Mouse (Mus musculus): ENCODE data around the gene Spata48. TPM values are rescaled to one million over a fixed set of nuclear protein-coding genes. Genes with fewer than 3 reads are reported as not detected.

Gene Spata48
- 0.74 and 2.5 TPM in 2 replicates for polyA plus RNA-seq (2015; fragmentation: Nextera tagmentation; extraction: Ambion mirVana)

- H3K4me1 ChIP-seq: no peaks in the 10 kb centered on the region
- peak within 1 kb of the TSS; percentile 64 for H3K4me2 ChIP-seq
- ATAC-seq (ENCODE audit: insufficient number of reproducible peaks, insufficient read depth, low FRiP score, low TSS enrichment, low read depth): peak; percentile 94
- peak within 1 kb of the TSS; percentile 66 for H3K4me3 ChIP-seq
- H3K9me3 ChIP-seq: no peaks in the 10 kb centered on the region
- no peaks in the 10 kb centered on the region for H3K36me3 ChIP-seq
- peak within 1 kb of the TSS; percentile 57 for H3K27ac ChIP-seq
- H3K27me3 ChIP-seq: peaks cover 3% of the 10 kb centered on the region; the same call in 1 of the 2 replicates
- H3K9ac ChIP-seq: peak within 1 kb of the TSS; percentile 82
- 2% methylated on average over 64 of the region's 66 CpGs for WGBS
These were observed at the start of gene Spata48, which contains the start of gene Zpbp for GRCm38 (mm10) chr11:11461635-11462560. Spata48 (plus strand) TSS chr11:11462094. Zpbp (minus strand) TSS chr11:11462408.

GRCm38 (mm10) chr11:11414188-11414587 lies 47.7 kb upstream of the Spata48 start:
- ATAC-seq (ENCODE audit: insufficient number of reproducible peaks, insufficient read depth, low FRiP score, low TSS enrichment, low read depth): no peak
- Histone ChIP-seq H3K9ac (no peak overlapping the region), H3K27me3 (no peaks in the 10 kb centered on the region), H3K4me3 (no peak overlapping the region), H3K36me3 (no peaks in the 10 kb centered on the region), H3K4me1 (no peaks in the 10 kb centered on the region), H3K27ac (no peak overlapping the region), H3K4me2 (no peak overlapping the region), H3K9me3 (no peaks in the 10 kb centered on the region)
- WGBS: 68% methylated on average over 5 of the region's 5 CpGs

GRCm38 (mm10) chr11:11417356-11417755 lies 44.5 kb upstream of the Spata48 start:
- WGBS: 78% methylated on average over 2 of the region's 2 CpGs
- no peaks in the 10 kb centered on the region for H3K27me3 ChIP-seq
- H3K4me1 ChIP-seq: no peaks in the 10 kb centered on the region
- H3K9ac ChIP-seq: no peak overlapping the region
- H3K4me3 ChIP-seq: no peak overlapping the region
- no peak overlapping the region for H3K4me2 ChIP-seq
- H3K36me3 ChIP-seq: no peaks in the 10 kb centered on the region
- H3K27ac ChIP-seq: no peak overlapping the region
- H3K9me3 ChIP-seq: no peaks in the 10 kb centered on the region
- no peak for ATAC-seq (ENCODE audit: insufficient number of reproducible peaks, insufficient read depth, low FRiP score, low TSS enrichment, low read depth)

- ATAC-seq (ENCODE audit: insufficient number of reproducible peaks, insufficient read depth, low FRiP score, low TSS enrichment, low read depth): no peak
- H3K36me3 ChIP-seq: no peaks in the 10 kb centered on the region
- no peak overlapping the region for H3K9ac ChIP-seq
- H3K4me3 ChIP-seq: no peak overlapping the region
- H3K27ac ChIP-seq: no peak overlapping the region
- WGBS: 31% methylated on average over 2 of the region's 2 CpGs
- peaks cover 3% of the 10 kb centered on the region; the same call in 1 of the 2 replicates for H3K27me3 ChIP-seq
- H3K9me3 ChIP-seq: no peaks in the 10 kb centered on the region
- H3K4me2 ChIP-seq: no peak overlapping the region
- H3K4me1 ChIP-seq: no peaks in the 10 kb centered on the region
These were observed 6.9 kb upstream of the Spata48 start for GRCm38 (mm10) chr11:11455037-11455436.

- Histone ChIP-seq H3K36me3 (no peaks in the 10 kb centered on the region), H3K9ac (peak overlapping the region; percentile 82), H3K4me1 (no peaks in the 10 kb centered on the region), H3K4me3 (peak overlapping the region; percentile 66), H3K27ac (0 out of 2 replicates have a peak overlapping the region, but pooled peaks have one; percentile 57), H3K9me3 (no peaks in the 10 kb centered on the region), H3K4me2 (peak overlapping the region; percentile 64), H3K27me3 (peaks cover 3% of the 10 kb centered on the region; the same call in 1 of the 2 replicates)
- ATAC-seq (ENCODE audit: insufficient number of reproducible peaks, insufficient read depth, low FRiP score, low TSS enrichment, low read depth): no peak
- 81% methylated on average over 5 of the region's 5 CpGs for WGBS
These were observed 632 bp downstream of the Spata48 start for GRCm38 (mm10) chr11:11462561-11462890.

GRCm38 (mm10) chr11:11468924-11469323 lies 7.0 kb downstream of the Spata48 start:
- Histone ChIP-seq H3K9ac (no peak overlapping the region), H3K9me3 (no peaks in the 10 kb centered on the region), H3K36me3 (no peaks in the 10 kb centered on the region), H3K4me3 (no peak overlapping the region), H3K27ac (no peak overlapping the region), H3K4me1 (no peaks in the 10 kb centered on the region), H3K27me3 (no peaks in the 10 kb centered on the region), H3K4me2 (no peak overlapping the region)
- ATAC-seq (ENCODE audit: insufficient number of reproducible peaks, insufficient read depth, low FRiP score, low TSS enrichment, low read depth): no peak

GRCm38 (mm10) chr11:11484378-11484777 lies 22.5 kb downstream of the Spata48 start:
- WGBS: 49% methylated on average over 8 of the region's 8 CpGs
- Histone ChIP-seq H3K4me1 (no peaks in the 10 kb centered on the region), H3K9ac (no peak overlapping the region), H3K27me3 (no peaks in the 10 kb centered on the region), H3K36me3 (no peaks in the 10 kb centered on the region), H3K27ac (no peak overlapping the region), H3K4me2 (no peak overlapping the region), H3K9me3 (no peaks in the 10 kb centered on the region), H3K4me3 (no peak overlapping the region)
- ATAC-seq (ENCODE audit: insufficient number of reproducible peaks, insufficient read depth, low FRiP score, low TSS enrichment, low read depth): no peak

- no peak for ATAC-seq (ENCODE audit: insufficient number of reproducible peaks, insufficient read depth, low FRiP score, low TSS enrichment, low read depth)
- H3K27me3 ChIP-seq: no peaks in the 10 kb centered on the region
These were observed 30.1 kb downstream of the Spata48 start for GRCm38 (mm10) chr11:11492044-11492443.

GRCm38 (mm10) chr11:11495697-11496096 lies 33.8 kb downstream of the Spata48 start:
- 93% methylated on average over 2 of the region's 2 CpGs for WGBS
- no peak overlapping the region for H3K4me3 ChIP-seq
- ATAC-seq (ENCODE audit: insufficient number of reproducible peaks, insufficient read depth, low FRiP score, low TSS enrichment, low read depth): no peak
- no peaks in the 10 kb centered on the region for H3K9me3 ChIP-seq
- no peaks in the 10 kb centered on the region for H3K36me3 ChIP-seq
- H3K9ac ChIP-seq: no peak overlapping the region
- no peaks in the 10 kb centered on the region for H3K27me3 ChIP-seq
- H3K4me2 ChIP-seq: no peak overlapping the region
- H3K27ac ChIP-seq: no peak overlapping the region
- no peaks in the 10 kb centered on the region for H3K4me1 ChIP-seq

More at GRCm38 (mm10) chr11:11492044-11492443, 30.1 kb downstream of the Spata48 start:
- H3K27ac ChIP-seq: no peak overlapping the region
- H3K36me3 ChIP-seq: no peaks in the 10 kb centered on the region
- H3K4me1 ChIP-seq: no peaks in the 10 kb centered on the region
- H3K9me3 ChIP-seq: no peaks in the 10 kb centered on the region
- H3K9ac ChIP-seq: no peak overlapping the region
- no peak overlapping the region for H3K4me2 ChIP-seq
- H3K4me3 ChIP-seq: no peak overlapping the region
- WGBS: 69% methylated on average over 5 of the region's 5 CpGs

GRCm38 (mm10) chr11:11499944-11500343 lies 38.0 kb downstream of the Spata48 start:
- no peak overlapping the region for H3K9ac ChIP-seq
- no peak for ATAC-seq (ENCODE audit: insufficient number of reproducible peaks, insufficient read depth, low FRiP score, low TSS enrichment, low read depth)
- no peak overlapping the region for H3K27ac ChIP-seq
- H3K27me3 ChIP-seq: no peaks in the 10 kb centered on the region
- 17% methylated on average over 10 of the region's 10 CpGs for WGBS
- H3K4me3 ChIP-seq: no peak overlapping the region
- no peaks in the 10 kb centered on the region for H3K36me3 ChIP-seq
- no peaks in the 10 kb centered on the region for H3K4me1 ChIP-seq
- H3K9me3 ChIP-seq: no peaks in the 10 kb centered on the region
- H3K4me2 ChIP-seq: no peak overlapping the region

GRCm38 (mm10) chr11:11506187-11506586 lies 44.3 kb downstream of the Spata48 start:
- H3K9ac ChIP-seq: no peak overlapping the region
- ATAC-seq (ENCODE audit: insufficient number of reproducible peaks, insufficient read depth, low FRiP score, low TSS enrichment, low read depth): no peak
- no peaks in the 10 kb centered on the region for H3K4me1 ChIP-seq
- 70% methylated on average over 2 of the region's 2 CpGs for WGBS
- no peaks in the 10 kb centered on the region for H3K36me3 ChIP-seq
- no peaks in the 10 kb centered on the region for H3K9me3 ChIP-seq
- H3K4me2 ChIP-seq: no peak overlapping the region
- H3K4me3 ChIP-seq: no peak overlapping the region
- H3K27ac ChIP-seq: no peak overlapping the region
- H3K27me3 ChIP-seq: no peaks in the 10 kb centered on the region

GRCm38 (mm10) chr11:11509413-11509812 lies 47.5 kb downstream of the Spata48 start:
- H3K4me3 ChIP-seq: no peak overlapping the region
- no peak overlapping the region for H3K4me2 ChIP-seq
- no peak overlapping the region for H3K27ac ChIP-seq
- no peaks in the 10 kb centered on the region for H3K36me3 ChIP-seq
- no peak overlapping the region for H3K9ac ChIP-seq
- H3K9me3 ChIP-seq: no peaks in the 10 kb centered on the region
- WGBS: 65% methylated on average over 2 of the region's 2 CpGs
- no peaks in the 10 kb centered on the region for H3K27me3 ChIP-seq
- no peaks in the 10 kb centered on the region for H3K4me1 ChIP-seq
- no peak for ATAC-seq (ENCODE audit: insufficient number of reproducible peaks, insufficient read depth, low FRiP score, low TSS enrichment, low read depth)
